Mouse (Mus musculus): ENCODE measurements around the gene Eno2. TPM values are rescaled to one million over a fixed set of nuclear protein-coding genes. Genes with fewer than 3 reads are reported as not detected.
A peak's percentile ranks its signal among the peaks of the same experiment; 100 is the strongest.

The Eno2 gene
- polyA plus RNA-seq, 1 experiment from 2014 or later = 6.0 TPM

DNA sequence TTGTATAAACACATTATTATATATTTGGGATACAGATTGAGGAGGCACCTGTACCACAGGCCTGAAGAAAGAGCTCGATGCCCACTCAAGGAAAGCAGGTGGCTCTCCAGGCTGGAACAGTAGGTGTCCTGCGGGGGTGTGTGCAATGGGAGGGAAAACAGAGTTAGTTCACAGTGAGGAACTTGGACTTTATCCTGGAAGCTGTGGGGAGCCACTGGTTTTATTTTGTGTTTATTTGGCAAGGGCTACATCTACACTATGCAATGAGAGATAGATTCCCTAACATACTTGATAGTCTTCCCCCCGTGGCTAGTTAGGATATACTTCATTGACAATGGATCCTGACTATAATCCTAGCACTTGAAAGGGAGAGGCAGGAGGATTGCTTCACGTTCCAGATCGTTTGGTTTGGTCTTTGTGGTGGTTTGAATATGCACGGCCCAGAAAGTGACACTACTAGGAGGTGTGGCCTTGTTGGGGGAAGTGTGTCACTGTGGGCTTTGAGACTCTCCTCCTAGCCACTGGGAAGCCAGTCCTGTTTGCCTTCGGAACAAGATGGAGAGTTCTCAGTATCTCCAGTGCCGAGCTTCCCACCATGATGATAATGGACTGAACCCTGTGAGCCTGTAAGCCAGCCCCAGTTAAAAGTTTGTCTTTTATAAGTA is 17.4 kb upstream of the Eno2 start:
- Histone ChIP-seq H3K36me3 (no peaks in the 10 kb centered on the region), H3K27me3 (replicated peaks) (no peaks in the 10 kb centered on the region), H3K27ac (ENCODE audit: poor library complexity, severe bottlenecking) (no peak overlapping the region), H3K9ac (no peak overlapping the region), H3K9me3 (replicated peaks) (no peaks in the 10 kb centered on the region), H3K4me2 (no peak overlapping the region), H3K4me3 (no peak overlapping the region), H3K4me1 (replicated peaks) (0 out of 2 replicates have a peak, but pooled peaks cover 3% of the 10 kb centered on the region)
- WGBS = 53% methylated on average over 8 of the region's 8 CpGs
- ATAC-seq (ENCODE audit: insufficient number of reproducible peaks, low FRiP score) = no peak

DNA sequence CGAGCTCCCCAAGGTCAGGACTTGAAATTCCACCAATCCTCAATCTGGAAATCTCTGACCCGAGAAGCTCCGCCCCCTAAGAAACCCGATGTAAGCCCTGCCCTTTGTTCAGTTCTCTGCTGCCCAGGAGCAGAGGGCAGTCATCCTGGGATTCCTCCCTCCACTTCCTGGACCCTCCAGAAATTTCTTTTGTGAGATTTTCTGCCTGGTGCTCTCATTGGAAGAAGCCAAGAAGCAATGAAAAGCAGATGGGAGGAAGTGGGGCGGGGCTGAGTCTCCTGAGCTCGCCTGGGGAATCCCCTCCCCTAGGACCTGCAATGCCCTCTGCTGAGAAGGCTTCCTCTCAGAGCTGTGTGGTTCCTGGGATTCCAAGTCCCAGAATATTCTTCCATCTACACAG is 13.0 kb upstream of the Eno2 start:
- Histone ChIP-seq H3K9me3 (replicated peaks) (no peaks in the 10 kb centered on the region), H3K27ac (ENCODE audit: poor library complexity, severe bottlenecking) (no peak overlapping the region), H3K9ac (no peak overlapping the region), H3K4me2 (peak overlapping the region; percentile 38), H3K36me3 (no peaks in the 10 kb centered on the region), H3K4me3 (no peak overlapping the region), H3K27me3 (replicated peaks) (peaks cover 26% of the 10 kb centered on the region), H3K4me1 (replicated peaks) (peaks cover 12% of the 10 kb centered on the region)
- peak; percentile 30; the same call in 1 of the 2 replicates for ATAC-seq (ENCODE audit: insufficient number of reproducible peaks, low FRiP score)
- WGBS = 18% methylated on average over 6 of the region's 6 CpGs

DNA sequence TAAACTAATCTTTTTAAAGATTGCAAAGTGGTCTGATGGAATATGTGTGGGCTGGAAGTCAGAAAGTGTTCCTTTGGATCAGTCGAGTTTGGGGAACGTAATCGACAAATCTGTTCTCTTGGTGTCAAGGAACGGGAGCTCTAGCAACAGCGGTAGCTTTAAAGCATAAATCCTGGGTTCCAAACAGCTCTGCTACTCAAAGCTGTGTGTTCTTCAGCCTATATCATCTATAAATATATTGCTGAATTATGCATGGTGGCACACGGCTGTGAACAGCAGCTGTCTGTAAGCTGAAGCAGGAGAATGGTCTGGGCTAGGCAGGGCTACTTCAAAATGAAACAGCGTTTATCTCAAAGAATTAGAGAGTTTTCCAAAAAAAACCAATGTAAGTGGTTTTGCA is 11.4 kb upstream of the Eno2 start:
- Histone ChIP-seq H3K36me3 (no peaks in the 10 kb centered on the region), H3K27me3 (replicated peaks) (peaks cover 26% of the 10 kb centered on the region), H3K4me3 (no peak overlapping the region), H3K4me2 (no peak overlapping the region), H3K4me1 (replicated peaks) (peaks cover 12% of the 10 kb centered on the region), H3K9me3 (replicated peaks) (0 out of 2 replicates have a peak, but pooled peaks cover 2% of the 10 kb centered on the region), H3K9ac (no peak overlapping the region), H3K27ac (ENCODE audit: poor library complexity, severe bottlenecking) (no peak overlapping the region)
- no peak for ATAC-seq (ENCODE audit: insufficient number of reproducible peaks, low FRiP score)
- WGBS = 80% methylated on average over 7 of the region's 7 CpGs

DNA sequence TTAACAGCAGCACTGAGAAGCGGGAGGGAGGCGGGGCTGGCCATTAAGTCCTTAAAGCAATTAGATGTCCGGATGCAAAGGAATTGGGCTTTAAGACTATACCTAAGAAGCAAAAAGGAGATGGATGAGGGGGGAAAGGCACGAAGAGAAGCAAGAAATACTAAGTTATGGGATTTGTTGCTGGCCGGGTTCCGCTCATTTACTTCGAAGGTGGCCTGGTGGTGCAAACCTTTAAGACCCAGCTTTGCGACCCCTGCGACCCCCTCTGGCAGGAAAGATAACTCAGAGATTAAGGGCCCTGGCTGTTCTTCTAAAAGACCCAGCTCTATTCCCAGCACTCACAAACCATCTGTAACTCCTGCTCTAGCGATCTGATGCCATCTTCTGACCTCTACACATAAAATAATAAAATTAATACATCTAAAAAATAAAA is 10.5 kb upstream of the Eno2 start:
- no peak for ATAC-seq (ENCODE audit: insufficient number of reproducible peaks, low FRiP score)
- Histone ChIP-seq H3K4me2 (peak overlapping the region; percentile 86), H3K9ac (peak overlapping the region; percentile 51; the same call in 1 of the 2 replicates), H3K36me3 (no peaks in the 10 kb centered on the region), H3K27ac (ENCODE audit: poor library complexity, severe bottlenecking) (no peak overlapping the region), H3K4me3 (peak overlapping the region; percentile 43), H3K4me1 (replicated peaks) (peaks cover 12% of the 10 kb centered on the region), H3K27me3 (replicated peaks) (peaks cover 26% of the 10 kb centered on the region), H3K9me3 (replicated peaks) (0 out of 2 replicates have a peak, but pooled peaks cover 2% of the 10 kb centered on the region)
- WGBS = 5% methylated on average over 10 of the region's 10 CpGs

DNA sequence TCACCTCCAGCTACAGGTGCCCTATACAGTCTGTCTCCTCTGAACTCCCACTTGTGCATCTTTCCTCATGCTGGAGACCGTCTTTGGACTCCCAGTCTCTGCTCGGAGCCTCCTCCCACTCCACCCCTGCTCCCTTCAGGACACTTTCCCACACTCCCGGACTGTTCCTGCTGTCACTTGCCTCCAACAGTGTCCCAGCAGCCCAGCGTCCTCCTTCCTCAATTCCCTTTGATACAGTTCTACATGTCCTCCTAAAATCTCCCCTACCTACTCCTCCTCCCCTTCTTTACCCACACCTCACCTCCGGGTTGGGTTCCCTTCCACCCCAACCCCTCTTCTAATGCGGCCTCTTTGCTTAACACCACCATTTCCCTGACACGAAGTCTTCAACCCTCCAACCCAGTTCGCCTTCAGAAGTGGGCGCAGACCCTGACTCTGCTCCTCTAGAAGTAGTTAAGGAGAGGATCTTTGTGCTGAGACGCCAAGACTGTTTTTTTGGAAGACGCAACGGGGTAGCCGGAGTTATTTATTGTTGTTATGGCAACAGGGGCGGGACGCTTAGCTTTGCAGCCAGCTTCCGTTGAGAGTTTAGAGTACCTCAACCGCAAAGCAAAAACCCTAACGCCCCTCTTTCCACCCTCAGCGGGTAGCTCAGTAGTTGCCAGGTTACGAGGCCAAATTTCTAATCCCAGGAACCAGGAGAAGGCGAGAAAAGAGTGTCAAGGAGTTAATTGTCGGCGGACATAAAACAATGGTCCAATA is 9.9 kb upstream of the Eno2 start, which contains the start of gene Lrrc23:
TSS of gene Lrrc23 (minus strand) at position 506 of the 762 bp plus-strand sequence.
- 0 out of 2 replicates have a peak, but pooled peaks have one; percentile 40 for ATAC-seq (ENCODE audit: insufficient number of reproducible peaks, low FRiP score)
- peak within 1 kb of the TSS; percentile 86 for H3K4me2 ChIP-seq
- 0 out of 2 replicates have a peak, but pooled peaks cover 2% of the 10 kb centered on the region for H3K9me3 ChIP-seq (replicated peaks)
- peaks cover 26% of the 10 kb centered on the region for H3K27me3 ChIP-seq (replicated peaks)
- peaks cover 12% of the 10 kb centered on the region for H3K4me1 ChIP-seq (replicated peaks)
- H3K9ac ChIP-seq = peak within 1 kb of the TSS; percentile 51
- peak within 1 kb of the TSS; percentile 43 for H3K4me3 ChIP-seq
- WGBS = 2% methylated on average over 23 of the region's 23 CpGs
- H3K36me3 ChIP-seq = no peaks in the 10 kb centered on the region
- no peak within 1 kb of the TSS for H3K27ac ChIP-seq (ENCODE audit: poor library complexity, severe bottlenecking)

DNA sequence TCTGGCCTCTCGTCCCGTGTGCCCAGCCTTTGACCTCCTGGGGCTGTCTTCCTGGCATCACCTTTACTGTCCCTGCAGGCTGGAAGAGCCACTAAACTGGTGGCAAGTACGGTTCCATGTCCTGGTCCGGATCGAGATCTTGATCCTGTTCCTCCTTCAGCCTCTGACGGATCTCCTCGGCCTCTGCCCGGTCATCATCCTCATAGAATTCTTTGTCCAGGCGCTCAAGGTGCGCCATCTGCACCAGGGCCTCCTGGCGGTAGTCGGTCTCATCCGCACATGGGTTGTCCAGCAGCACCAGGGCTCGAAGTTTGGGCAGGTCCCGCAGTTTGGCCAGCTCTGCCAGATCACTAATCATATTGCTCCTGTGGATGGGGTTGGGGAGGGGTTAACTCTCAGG is 1.0 kb upstream of the Eno2 start:
- no peak for ATAC-seq (ENCODE audit: insufficient number of reproducible peaks, low FRiP score)
- Histone ChIP-seq H3K4me1 (replicated peaks) (peaks cover 26% of the 10 kb centered on the region), H3K9me3 (replicated peaks) (no peaks in the 10 kb centered on the region), H3K36me3 (no peaks in the 10 kb centered on the region), H3K27ac (ENCODE audit: poor library complexity, severe bottlenecking) (no peak overlapping the region), H3K27me3 (replicated peaks) (peaks cover 29% of the 10 kb centered on the region), H3K4me3 (no peak overlapping the region), H3K9ac (no peak overlapping the region), H3K4me2 (peak overlapping the region; percentile 81; the same call in 1 of the 2 replicates)
- 70% methylated on average over 15 of the region's 15 CpGs for WGBS

DNA sequence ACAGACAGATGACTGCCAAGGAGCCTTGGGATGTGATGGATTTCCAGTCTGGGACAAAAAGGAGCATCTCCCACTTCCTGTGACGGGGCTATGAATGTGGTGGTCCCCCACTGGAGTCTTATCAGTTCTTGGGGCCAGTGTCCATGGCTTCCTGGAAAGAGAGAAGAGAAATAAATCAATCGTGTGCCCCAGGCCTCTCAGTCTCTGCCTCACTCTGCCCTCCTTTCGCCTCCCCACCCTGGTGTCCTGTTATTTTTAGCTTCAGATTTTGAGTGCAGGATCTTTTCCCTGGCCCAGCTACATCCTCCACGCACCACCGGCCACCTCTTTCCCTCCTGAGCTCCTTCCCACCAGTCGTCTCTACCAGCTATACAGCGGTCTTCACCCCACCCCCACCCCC is 540 bp upstream of the Eno2 start:
- Histone ChIP-seq H3K36me3 (no peaks in the 10 kb centered on the region), H3K4me2 (peak overlapping the region; percentile 81), H3K9ac (peak overlapping the region; percentile 66), H3K27ac (ENCODE audit: poor library complexity, severe bottlenecking) (0 out of 2 replicates have a peak overlapping the region, but pooled peaks have one; percentile 18), H3K9me3 (replicated peaks) (no peaks in the 10 kb centered on the region), H3K27me3 (replicated peaks) (peaks cover 33% of the 10 kb centered on the region), H3K4me1 (replicated peaks) (peaks cover 26% of the 10 kb centered on the region), H3K4me3 (peak overlapping the region; percentile 53)
- no peak for ATAC-seq (ENCODE audit: insufficient number of reproducible peaks, low FRiP score)
- 24% methylated on average over 7 of the region's 7 CpGs for WGBS

DNA sequence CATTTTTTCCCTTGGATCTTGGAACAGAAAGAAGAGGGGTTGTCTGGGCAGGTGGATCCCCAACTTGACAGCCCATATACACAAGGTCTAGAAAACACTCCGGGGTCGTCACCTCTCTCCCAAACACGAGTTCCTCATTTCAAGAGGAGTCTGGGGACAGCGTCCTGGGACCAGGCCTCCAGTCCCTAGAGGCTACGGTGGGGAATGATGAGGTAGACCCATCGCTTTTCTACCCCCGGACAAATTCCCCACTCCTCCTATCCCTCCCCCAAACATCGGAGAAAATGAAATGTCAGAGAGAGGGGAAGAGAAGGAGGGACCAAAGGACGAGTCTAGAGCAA is 799 bp downstream of the Eno2 start:
- peak overlapping the region; percentile 66 for H3K9ac ChIP-seq
- H3K4me3 ChIP-seq = peak overlapping the region; percentile 53
- H3K4me1 ChIP-seq (replicated peaks) = peaks cover 26% of the 10 kb centered on the region
- peaks cover 38% of the 10 kb centered on the region for H3K27me3 ChIP-seq (replicated peaks)
- no peaks in the 10 kb centered on the region for H3K9me3 ChIP-seq (replicated peaks)
- 7% methylated on average over 9 of the region's 9 CpGs for WGBS
- H3K4me2 ChIP-seq = peak overlapping the region; percentile 81
- H3K36me3 ChIP-seq = no peaks in the 10 kb centered on the region
- 0 out of 2 replicates have a peak, but pooled peaks have one; percentile 1 for ATAC-seq (ENCODE audit: insufficient number of reproducible peaks, low FRiP score)
- no peak overlapping the region for H3K27ac ChIP-seq (ENCODE audit: poor library complexity, severe bottlenecking)

DNA sequence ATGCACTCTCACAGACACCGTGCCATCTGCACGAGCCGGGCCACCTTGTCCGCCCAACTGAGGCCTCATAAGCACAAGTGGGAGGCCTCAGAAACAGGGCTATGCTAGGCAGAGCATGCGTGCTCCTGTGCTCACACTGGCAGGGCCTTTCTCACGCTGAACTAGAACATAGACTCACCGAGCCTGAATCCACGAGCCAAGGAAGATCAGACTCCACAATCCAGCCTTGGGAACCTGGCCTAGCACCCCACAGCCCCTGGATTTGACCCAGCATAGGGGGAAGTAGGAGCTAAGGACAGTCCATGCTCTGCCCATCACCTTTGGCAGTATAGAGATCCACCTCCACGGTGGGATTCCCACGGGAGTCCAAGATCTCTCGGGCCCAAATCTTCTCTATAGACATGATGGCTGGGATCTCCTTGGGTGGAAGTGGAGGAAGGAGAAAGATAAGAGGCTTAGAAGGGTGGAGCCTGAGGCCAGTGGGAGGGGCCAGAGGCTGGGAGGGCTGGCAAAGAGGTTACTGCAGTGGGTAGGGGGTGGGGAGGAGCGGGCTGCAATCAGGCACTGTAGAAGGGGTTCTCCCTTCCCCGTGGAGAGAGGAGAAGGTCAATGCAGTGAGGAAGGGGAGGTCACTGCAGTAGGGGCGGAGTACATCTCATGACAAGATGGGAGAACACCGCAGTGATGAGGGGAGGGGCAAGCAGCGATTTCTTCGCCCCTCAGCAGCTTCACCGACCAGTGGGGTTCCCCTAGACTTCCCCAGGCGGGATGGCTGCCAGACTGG is 1.4 kb downstream of the Eno2 start:
- 20% methylated on average over 19 of the region's 19 CpGs for WGBS

DNA sequence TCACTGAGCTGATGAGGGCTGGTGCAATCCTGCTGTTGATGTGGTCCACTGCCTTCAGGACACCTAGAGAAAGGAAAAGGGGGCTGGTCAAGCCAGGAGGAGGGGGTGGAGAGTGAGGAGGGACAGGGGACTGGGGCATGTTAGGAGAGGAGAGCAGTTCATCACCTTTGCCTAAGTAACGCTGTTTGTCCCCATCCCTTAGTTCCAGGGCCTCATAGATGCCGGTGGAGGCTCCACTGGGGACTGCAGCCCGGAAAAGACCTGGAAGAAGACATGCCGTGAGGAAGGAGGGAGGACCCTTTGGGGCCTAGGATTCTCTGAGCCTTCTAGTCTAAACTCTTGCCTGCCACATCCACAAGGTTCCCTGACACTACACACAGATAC is 1.9 kb downstream of the Eno2 start:
- Histone ChIP-seq H3K9me3 (replicated peaks) (no peaks in the 10 kb centered on the region), H3K9ac (no peak overlapping the region), H3K4me1 (replicated peaks) (peaks cover 26% of the 10 kb centered on the region), H3K4me3 (no peak overlapping the region), H3K27ac (ENCODE audit: poor library complexity, severe bottlenecking) (no peak overlapping the region), H3K27me3 (replicated peaks) (peaks cover 42% of the 10 kb centered on the region), H3K36me3 (no peaks in the 10 kb centered on the region), H3K4me2 (no peak overlapping the region)
- ATAC-seq (ENCODE audit: insufficient number of reproducible peaks, low FRiP score) = no peak
- WGBS = 33% methylated on average over 4 of the region's 4 CpGs

More for the DNA sequence above, 1.4 kb downstream of the Eno2 start:
- H3K9me3 ChIP-seq (replicated peaks) = no peaks in the 10 kb centered on the region
- H3K27ac ChIP-seq (ENCODE audit: poor library complexity, severe bottlenecking) = no peak overlapping the region
- peaks cover 38% of the 10 kb centered on the region for H3K27me3 ChIP-seq (replicated peaks)
- H3K4me2 ChIP-seq = peak overlapping the region; percentile 81
- peaks cover 26% of the 10 kb centered on the region for H3K4me1 ChIP-seq (replicated peaks)
- peak; percentile 31; the same call in 1 of the 2 replicates for ATAC-seq (ENCODE audit: insufficient number of reproducible peaks, low FRiP score)
- no peaks in the 10 kb centered on the region for H3K36me3 ChIP-seq
- H3K9ac ChIP-seq = peak overlapping the region; percentile 66; the same call in 1 of the 2 replicates
- H3K4me3 ChIP-seq = peak overlapping the region; percentile 53
